Mouse (Mus musculus): ENCODE results near the gene Naa35.

Naa35 gene

DNA sequence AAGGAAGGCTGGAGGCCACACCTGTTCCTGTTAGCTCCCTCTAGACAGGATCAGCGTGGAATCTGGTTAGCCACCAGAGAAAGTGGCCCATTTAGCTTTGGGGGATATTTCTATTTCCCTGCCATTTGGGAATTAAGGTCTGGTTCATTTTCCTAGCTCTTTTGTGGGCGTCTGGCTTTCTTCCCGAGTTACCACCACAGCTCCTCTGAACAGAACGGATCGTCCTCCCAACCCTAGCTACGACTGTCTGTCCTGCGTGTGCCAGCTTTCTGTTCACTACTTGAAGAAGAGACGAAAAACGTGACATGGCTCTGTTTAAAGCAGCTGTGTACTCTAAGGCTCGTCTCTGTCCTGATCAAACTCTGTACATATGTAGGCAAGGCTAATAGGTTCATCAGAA lies 84.9 kb downstream of the Naa35 start:
- no peak for DNase-seq (ENCODE audit: low spot score in 2 of 2)

GRCm38 (mm10) chr13:59671521-59671920 lies 86.5 kb downstream of the Naa35 start:
- DNase-seq (ENCODE audit: low spot score in 2 of 2), result no peak

GRCm38 (mm10) chr13:59672248-59672647 lies 87.2 kb downstream of the Naa35 start:
- DNase-seq (ENCODE audit: low spot score in 2 of 2), result no peak

- DNase-seq (ENCODE audit: low spot score in 2 of 2), result no peak
Measured at GRCm38 (mm10) chr13:59673597-59673996, 88.5 kb downstream of the Naa35 start.

GRCm38 (mm10) chr13:59674215-59674614 lies 89.2 kb downstream of the Naa35 start:
- DNase-seq (ENCODE audit: low spot score in 2 of 2), result no peak

- peak in 1 of 2 experiments; percentile 18 for DNase-seq (ENCODE audit: low spot score in 2 of 2)
Measured at GRCm38 (mm10) chr13:59674761-59675150, 89.7 kb downstream of the Naa35 start.

- peak in 1 of 2 experiments; percentile 57 for DNase-seq (ENCODE audit: low spot score in 2 of 2)
Measured at GRCm38 (mm10) chr13:59675151-59676011, 90.3 kb downstream of the Naa35 start, which contains the start of gene Golm1. Gene Golm1 (minus strand): TSS chr13:59675811.

DNA sequence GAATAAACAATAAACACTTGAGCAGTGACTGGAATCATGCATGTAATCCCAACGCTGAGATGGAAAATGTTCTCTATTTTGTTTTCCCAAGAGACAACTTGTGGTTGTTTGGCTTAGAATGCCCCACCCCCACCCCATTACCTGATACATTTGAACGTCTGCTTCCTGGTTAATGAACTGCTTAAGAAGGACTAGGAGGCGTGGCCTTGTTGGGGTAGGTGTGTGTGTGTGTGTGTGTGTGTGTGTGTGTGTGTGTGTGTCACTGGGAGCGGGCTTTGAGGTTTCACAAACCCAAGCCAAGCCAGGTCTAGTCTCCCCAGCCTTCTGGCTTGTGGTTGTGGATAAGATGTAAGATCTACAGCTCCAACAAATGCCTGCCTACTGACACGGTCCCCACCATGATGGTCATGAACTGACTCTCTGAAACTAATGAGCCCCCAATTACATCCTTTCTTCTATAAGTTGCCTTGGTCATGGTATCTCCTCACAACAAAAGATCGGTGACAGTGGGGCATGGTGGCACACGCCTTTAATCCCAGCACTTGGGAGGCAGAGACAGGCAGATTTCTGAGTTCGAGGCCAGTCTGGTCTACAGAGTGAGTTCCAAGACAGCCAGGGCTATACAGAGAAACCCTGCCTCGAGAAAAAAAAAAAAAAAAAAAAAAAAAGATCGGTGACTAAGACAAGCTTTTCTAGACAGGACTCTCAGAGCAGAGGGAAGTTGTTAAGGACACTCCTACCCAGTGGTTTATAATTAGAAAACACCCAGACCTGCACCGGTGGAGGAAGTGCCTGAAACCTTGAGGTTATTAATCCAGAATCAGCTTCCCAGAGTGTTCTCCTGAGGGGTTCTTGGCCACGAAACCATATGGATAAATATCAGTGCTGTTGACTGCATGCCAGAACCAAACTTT lies 91.5 kb downstream of the Naa35 start:
- DNase-seq (ENCODE audit: low spot score in 2 of 2), result no peak

DNA sequence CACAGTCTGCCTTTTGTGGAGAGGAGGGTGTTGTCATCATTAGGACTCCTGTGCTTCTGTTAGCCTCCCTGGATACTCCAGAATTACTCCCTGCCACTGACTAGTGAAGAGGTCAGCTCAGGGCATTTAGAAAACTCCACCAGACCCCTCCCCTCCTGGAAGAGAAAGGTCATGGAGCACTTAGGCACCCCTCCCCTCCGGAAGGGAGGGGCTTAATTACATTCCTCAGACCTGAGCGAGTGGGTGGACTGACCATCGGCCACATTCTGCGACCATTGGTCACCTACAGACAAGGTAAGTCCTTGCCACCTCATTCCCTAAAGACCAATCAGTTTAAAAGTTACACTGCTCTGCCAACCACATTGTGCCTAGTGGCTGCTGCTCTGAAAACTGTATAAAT lies 94.2 kb downstream of the Naa35 start:
- DNase-seq (ENCODE audit: low spot score in 2 of 2), result no peak

DNA sequence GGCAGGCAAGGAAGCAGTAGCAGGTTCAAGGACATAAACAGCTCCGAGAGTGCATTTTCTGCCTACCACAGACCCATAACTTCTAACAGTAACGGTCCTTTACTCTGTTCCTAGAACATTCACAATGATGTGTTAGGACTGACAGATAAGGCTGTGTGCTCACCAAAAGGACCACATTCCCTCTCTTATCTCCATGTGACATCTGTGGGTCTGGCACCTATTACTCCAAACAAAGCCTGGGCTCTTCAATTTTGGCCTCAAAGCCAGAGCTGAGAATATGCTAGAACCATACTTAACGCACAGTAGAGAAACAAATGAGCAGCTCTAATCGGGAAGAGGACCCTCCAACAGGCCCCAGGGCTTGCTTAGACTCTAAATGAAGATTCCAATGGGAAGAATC lies 94.8 kb downstream of the Naa35 start:
- DNase-seq (ENCODE audit: low spot score in 2 of 2), result no peak

DNA sequence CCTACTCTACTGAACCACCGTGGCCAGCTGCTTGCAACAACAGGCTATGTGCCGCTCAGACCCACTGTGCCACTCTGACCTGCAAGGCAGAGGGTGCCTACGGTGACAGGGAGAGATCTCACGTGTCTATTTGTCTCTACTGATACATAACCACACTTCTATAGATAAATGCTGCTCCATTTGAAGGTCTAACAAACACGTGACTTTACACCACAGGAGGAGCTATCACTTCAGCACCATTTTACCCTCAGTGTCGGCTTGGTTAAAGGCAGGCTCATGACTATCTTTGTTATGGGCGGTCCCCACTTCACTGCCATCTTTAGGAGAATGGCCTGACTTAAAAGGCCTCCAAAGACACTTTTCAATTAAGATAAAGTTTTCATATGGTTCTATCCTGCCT lies 97.6 kb downstream of the Naa35 start:
- DNase-seq (ENCODE audit: low spot score in 2 of 2), result no peak

GRCm38 (mm10) chr13:59685236-59685635 lies 100.2 kb downstream of the Naa35 start:
- no peak for DNase-seq (ENCODE audit: low spot score in 2 of 2)
